Mouse (Mus musculus) adrenal gland, adult 18-20 months (tissue): ENCODE measurements at regions not wholly inside any gene's neighbourhood (a gene's known extent, or its start where the extent isn't known, plus 50 kb on each side); places are given as distances from the start of the nearest gene placed in this dataset.

ENCODE experiments used
- DNase-seq, 2 experiments: peaks; one replicate each; pipeline ENCODE4 v3.0.0; 2021 to 2022; ENCODE audit warnings: low spot score in 2 of 2

DNA sequence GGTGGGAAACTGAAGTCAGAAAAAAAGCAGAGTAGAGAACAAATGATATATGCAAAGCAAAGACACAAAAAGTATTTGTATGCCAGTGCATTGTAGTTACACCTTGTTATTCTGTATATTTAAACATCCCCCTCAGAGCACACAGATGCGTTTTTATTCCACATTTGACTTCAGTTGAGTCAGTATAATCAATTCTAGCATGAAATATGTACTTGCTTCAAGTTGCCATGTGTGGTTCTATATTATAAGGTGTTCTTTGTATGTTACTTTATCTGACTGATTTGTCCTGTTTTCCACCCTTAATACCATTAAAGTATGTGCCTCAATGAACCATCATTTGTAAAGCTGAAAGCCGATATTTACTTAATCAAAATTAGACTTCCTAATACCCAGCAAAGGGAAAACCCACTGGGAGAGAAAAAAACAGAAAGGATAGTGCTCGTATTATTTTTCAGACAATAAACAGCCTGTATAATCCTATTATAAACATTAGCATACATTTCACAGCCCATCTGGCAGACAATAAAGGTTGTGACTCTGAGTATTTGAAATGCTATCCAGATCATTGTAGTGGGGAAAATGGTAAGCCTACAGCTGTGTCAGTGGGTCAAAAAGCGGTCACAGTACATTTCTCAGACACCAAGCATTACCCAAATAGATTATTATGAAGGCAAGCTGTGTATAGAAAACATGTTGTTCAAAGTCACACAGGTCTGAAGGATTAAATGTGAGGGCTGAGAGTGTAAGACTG, 189.1 kb upstream of the Bmp2 start:
- DNase-seq, result no peak

DNA sequence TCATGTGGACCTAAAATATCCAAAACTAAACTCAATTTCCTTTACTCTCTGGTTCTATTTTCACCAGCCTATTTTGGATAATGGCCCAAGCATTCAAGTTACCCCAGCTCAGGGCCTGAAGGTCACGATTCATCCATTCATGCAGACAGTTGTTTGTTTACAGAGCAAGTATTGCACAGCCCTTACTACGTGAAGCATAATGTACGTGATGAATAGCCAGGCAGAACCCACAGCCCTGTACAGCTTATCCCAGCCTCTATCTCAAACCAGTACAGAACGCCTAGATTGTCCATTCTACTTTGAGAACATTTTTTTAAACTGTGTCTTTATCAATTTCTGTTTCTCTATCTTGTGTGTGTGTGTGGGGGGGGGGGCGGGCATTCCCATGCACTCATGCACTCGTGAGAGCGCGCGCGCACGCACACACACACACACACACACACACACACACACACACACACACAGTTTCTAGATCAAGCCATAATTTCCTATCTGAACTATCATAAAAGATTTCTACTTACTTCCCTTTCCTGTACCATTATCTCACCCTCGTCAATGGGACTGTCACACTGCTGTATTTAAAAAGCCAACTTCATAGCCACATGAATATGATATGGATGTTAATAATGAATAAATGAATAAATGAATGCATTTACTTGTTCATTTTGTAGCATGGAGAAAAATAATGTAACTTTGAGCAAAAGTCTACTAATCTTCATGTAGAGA, 180.3 kb upstream of the Bmp2 start:
- DNase-seq, result no peak

DNA sequence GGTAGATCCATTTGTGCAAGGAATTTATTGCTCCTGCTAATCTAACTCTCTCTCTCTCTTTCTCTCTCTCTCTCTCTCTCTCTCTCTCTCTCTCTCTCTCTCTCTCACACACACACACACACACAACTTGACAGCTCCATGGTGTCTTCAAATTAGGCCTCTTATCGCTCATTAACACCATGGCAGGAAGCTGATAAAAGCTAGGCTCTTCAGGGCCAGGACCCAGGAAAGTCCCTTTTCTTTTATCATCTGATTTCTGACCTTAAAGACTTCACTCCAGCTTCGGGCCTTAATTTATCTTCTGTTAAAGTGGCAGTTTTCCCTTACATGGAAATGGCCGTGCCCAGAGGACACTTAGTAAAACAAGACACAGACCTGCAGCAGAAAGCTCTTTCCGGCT, 178.4 kb upstream of the Bmp2 start:
- DNase-seq, result no peak

DNA sequence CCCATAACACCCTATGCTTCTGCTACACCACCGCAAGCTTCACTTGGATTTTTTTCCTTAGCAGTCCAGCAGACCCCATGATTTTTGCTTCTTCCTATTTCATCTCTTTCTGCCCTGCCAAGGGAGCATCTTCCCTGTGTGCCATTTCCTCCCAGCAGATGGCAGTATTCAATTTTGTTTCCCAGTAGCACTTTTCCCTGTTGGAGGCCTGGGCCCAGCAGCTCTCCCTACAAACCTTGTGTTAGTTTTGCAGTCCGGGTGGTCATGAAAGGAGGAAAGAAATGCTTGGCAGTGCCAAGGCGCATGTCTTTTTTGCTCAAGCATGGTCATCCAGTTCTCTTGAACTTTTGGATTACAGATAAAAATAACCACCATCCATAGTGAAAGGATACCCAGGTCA, 170.9 kb upstream of the Bmp2 start:
- peak; percentile 44 to 49 for DNase-seq

DNA sequence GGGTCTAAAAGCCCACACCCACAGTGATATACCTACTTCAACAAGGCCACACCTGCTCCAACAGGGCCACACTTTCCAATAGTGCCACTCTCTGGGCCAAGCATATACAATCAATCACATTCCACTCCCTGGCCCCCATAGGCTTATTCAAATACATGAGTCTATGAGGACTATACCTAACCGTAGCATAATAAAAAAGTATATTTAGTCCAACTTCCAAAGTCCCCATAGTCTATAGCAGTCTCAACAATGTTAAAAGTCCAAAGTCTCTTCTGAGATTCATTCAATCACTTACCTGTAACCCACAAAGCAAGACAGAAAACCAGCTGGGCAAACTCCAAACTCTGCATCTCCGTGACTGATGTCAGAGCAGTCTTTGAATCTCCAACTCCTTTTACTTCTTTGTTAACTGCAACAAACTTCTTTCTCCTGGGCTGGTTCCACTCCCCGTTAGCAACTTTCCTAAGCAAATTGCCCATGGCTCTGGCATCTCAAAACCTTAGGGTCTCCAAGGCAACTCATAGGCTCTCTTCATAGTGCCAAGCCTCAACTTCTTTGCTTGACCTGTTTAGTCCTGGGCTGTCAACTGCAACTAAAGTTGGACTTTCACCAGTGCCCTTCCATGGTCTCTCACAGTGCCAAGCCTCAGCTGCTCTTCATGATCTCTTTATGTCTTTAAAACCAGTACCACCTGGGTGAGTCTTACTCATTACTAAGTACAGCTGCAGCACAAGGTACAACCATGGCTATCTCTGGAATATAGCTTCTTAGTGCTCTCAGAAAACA, 168.6 kb upstream of the Bmp2 start:
- no peak for DNase-seq

DNA sequence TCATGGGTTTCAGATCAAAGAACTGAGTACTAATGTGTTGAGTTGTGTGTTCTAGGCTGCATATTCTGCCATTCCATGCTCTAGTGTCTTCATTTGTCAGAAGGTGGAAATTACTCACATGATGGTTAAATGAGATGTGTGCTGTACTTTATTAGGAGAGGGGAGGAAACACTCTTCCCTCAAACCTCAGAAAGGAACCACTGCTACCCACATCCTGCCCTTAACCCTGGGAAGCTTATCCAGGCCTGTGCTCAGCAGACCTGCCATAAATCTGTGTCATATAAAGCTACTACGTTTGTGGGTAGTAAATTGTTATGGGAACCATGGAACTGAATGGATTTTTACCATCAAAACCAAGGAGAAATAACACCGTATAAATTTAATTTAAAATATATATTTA, 166.7 kb upstream of the Bmp2 start:
- DNase-seq, result no peak

DNA sequence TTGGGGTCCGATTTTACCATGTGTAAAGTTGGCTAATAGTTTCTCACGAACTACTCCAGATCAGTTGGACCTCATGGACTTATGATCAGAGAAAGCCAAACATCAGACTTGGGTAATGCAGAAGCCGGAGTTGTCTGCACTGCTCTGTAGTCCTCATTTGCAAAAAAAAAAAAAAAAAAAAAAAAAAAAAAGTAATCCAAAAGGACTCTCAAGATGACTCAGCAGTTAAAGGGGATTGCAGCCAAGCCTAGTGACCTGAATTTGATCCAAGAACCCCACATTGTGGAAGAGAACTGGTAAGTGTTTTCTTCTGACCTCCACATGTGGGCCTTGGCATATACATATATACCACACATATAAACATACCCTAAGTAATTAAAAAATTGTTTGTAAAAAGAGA, 164.6 kb upstream of the Bmp2 start:
- no peak for DNase-seq

DNA sequence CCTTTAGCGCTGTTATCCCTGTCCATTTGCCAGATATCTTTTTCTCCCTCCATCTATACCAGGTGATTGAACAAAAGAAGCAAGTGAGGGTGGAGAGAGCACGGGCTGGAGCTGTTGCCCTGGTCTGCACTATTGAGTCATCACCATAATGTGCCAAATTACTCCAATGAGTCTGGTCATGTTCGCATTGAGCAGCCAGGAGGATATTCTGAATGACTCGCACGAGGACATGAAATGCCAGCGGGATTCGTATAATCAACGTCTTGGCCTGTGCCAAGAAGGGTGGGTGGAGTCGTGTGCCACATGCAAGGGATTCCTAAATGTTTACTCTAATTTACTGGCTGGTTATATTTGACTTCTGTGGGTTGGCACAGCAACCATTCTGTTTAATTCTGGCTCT, 159.7 kb upstream of the Bmp2 start:
- DNase-seq, result no peak

DNA sequence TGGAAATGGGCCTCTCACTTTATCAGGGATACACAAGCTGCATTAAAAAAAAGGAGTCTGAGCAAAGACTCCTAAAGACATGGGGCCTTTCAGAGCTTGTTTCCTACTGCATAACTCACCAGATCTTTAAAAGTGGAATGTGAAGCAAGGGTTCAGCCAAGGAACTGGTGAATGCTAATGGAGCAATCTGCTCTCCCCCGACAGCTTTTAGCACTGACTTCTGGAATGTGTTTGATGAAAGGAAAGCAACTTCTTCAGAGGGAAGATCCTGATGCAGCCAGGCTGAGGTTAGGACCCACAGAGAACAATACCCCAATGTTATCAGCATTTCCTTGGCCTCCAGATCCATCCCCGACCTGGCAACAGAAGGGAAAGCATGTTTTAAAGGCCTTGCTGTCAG, 154.4 kb upstream of the Bmp2 start:
- DNase-seq, result no peak

DNA sequence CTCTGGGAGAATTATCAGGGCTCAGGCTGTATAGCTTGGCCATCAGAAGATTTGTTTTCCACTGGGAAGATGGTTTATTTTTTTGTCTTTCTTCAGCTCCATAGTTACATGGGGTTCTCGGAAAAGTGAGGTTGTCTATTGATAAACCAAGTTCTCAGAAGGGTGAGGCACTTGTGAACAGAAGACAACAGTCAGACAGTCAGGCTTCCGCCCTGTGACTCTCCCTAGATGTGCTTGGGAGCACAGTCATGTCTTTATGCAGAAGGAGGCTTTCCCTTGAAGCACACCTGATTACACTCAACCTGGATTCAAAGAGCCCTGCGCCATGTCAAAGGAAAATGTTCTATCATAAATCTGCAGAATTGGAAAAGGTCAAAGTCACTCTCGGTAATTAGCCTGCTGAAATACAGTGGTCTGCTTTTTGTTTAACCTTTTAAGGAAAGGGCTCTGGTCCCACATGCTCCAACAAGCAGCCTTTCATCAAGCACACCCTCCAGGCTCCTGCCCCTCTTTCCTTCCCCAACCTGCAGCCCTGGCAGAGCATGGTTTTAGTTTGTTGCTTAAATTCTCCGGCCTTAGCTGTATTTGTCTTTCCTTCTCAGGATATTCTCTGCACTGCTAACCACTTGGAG, 152.8 kb upstream of the Bmp2 start:
- DNase-seq, result no peak

DNA sequence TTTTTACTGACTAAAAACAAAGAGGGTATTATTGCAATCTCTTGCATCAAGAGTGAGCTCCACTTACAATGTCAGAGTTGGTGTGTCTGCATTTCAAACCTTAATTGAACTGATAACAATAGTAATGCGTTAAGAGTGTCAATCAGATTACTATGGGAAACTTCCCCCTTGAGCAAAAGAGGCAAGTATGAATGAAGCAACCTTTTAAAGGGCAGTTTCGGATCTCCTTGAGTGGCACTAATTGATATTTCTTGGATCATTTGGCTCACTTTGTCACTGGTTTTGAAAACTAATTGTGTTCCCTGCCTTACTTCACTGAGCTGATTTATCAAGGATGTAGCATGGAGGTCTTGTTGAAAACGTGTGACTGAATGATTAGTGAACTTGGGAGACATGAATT, 151.0 kb upstream of the Bmp2 start:
- DNase-seq, result no peak

DNA sequence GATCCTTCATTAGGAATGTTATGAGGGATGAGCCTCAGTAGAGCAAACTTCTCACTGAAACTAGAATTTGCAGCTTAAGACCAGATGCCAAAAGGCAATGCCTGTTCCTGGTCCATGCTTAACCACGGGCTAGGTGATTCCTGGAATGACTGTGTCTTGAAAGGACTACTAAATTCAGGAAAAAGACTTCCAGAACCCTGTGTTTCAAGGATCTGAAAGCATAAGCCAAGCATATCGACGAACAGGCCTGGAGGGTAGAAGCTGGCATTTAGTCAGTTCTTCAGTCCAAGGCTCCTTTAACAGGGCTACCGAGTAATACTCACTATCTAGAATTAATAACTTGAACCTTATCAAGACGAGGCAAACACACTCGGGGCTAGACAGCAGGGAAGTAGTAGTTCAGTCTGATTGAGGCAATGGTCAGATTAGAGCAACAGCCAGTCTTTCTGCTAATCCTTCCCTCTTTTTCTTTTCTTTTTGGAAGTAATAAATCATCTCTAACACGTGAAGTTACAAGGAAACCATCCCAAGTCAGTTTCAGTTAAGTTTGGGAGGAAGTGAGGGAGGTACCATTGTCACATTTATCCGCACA, 134.9 kb upstream of the Bmp2 start:
- no peak for DNase-seq

DNA sequence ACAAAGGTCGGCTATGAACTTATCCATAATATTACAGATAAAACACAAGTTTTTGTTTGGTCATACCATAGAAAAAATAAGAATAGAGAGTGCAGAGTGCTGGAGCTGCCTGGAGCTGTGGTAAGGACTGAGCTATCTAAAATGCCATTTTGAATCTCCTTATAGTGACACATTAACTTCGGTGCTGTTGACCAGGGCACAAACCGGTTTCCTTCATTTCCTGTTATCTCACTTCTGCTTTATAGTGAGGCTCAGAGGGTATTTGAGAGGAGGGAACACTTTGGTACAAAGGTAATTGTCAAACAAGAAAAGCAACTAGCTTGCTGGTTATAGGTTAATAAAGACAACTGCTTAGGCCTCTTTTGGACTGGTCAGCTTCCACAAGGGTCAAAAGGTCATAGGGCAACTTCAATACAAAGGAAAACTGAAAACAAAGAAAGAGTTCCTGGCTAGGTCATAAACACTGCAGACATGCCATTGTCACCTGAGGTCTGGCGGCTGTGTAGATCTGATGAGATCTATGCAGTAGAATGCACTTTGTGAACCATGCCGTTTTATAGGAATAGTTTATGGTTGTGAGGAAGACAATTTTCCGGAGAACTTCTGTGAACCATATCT, 132.2 kb upstream of the Bmp2 start:
- no peak for DNase-seq

DNA sequence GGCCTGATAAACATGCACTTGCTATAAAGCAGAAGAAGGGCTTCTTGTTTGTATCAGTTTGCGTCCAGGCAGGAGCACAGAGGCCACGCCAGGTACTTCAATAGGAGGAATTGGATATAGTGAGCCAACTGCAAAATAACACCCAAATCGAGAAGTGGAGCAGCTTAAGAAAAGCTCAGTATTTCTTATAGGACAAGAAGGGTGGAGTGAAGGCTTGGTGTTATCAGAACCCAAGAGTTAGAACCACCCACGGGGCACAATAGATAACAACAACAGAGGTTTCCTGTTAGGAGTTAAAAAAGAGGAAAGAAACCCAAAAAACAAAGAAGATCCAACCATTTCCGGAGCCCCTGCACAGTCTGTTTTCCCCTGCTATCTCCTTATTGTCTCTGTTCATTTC, 126.4 kb upstream of the Bmp2 start:
- no peak for DNase-seq

DNA sequence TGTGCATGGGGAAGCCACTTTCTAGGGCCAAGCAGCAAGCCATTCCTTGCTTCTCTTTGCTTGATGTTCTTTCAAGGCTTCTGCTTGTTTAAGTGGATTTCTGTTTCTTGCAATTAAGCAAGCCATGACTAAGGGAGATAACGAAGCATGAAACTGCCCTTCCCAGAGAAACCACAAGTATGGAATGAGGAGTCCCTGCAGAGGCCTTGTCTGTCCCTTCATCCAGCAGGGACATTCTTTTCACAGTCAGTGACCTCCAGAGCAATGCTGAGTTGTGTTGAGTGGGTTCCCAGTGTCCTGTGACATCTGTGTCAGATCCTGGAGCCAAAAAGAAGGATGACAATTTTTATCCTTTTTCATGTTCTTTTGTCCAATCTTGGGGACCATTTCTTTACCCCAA, 124.9 kb upstream of the Bmp2 start:
- DNase-seq, result no peak

DNA sequence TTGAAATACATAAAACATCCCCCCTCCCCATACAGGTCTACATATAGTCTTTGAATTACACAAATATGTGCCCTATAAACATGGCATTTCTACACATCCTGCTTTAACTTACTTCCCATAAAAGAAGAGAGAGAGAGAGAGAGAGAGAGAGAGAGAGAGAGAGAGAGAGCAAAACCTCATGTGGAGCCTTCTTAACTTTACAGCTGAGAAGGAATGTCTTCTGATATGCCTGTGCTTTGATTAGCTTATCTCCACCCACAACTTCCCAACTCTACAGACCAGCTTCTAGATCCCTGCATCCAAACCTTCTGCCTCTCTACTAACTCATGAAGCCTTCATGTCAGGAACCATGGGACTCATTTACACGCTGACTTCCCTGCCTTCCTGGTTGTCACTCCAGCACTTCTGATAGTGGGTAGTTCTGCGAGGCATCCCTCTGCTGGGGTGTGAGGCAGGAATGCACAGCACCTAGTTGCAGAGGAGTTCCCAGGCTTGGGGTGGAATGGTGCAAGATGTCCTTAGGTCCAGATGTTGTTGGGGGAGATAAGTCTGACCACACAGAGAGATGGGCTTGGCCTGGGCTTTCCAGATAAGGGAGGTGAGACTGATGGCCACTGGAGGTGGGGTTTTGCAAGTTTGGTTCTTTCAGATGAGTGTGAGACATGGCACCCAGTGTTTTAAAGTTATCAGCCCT, 122.4 kb upstream of the Bmp2 start:
- no peak for DNase-seq

DNA sequence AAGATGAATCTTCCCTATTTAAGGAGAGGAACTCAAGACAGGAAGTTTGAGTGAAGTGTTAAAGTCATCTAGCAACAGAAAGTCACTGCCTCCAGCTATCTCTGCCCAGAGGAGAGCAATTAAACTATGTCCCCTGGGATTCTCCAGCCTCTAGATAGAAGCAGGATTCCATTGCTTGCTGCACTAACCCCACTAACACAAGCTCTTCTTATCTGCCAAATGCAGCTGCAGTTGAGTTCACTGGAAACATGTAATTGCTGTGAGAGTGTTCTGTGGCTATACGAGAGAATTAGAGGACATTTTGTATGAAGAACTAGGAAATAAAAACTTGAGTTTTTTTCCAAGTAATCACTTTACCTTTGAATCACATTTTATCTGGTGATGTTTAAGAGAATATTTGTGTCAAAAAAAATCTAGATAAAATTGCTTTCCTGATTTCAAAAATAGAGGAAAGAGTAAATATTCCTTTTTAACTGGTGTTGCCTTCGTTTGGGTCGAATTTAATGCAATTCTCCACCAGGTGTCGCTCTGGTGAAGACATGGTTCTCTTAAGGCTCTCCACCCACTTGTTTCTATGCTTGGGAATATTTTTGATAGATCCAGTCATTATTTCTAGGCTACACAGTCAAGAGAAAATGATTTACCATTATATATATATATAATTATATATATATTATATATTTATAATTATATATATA, 121.1 kb upstream of the Bmp2 start:
- peak; percentile 43 to 53 for DNase-seq

DNA sequence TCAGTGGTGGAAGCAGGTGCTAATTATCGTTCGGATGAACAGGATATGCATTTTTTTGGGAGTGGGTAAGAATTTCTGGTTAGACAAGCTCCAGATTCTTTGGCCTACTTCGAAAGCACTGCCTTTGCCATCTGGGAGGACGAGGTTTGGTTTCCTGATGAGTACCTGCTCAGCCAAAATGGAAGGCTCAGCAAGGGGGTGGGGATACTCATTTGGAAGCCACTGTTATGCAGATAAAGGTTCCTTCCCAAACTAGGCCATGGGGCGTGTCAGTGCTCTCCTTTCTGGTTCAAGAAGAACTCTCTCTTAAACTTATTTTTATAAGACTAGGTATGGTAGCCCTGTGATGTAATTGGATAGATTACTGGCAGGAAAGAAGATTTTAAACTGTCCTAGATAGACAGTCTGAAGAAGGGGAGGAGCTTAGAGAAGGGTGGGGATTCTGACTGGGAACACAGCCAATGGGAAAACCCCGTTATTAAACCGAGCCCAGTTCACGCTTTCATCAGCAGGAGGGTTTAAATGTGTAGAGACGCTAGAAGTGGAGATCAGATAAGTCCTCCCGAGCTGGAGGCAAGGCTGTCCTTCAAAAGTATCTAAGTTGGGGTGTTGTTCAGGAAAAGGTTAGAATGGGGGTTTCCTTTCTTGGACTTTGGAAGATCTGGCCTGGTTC, 119.7 kb upstream of the Bmp2 start:
- no peak for DNase-seq
